In genomic region chr2:96337354-96337753, GRCm38 (mm10) we compare ENCODE assay signal across 9 mouse cellular contexts. TPM values are rescaled to one million over a fixed set of nuclear protein-coding genes. Genes with fewer than 3 reads are reported as not detected.
DNase-seq lines count a peak whose midpoint lies in the region; ATAC-seq and TF ChIP-seq lines count a peak whose summit lies in the region.
"Had no signal": no experiment of that assay in that cellular context is flagged by ENCODE, and none has a peak within 500 bp of the region (broad histone marks: within the 10 kb centered on the region; RNA-seq: fewer than 3 reads in every experiment).

No protein-coding gene starts in this region.

- H3K27me3 ChIP-seq in intestine, postnatal 0 days (replicated peaks; ENCODE audit: control insufficient read depth, insufficient read depth, low read length), result no peaks in the 10 kb centered on the region
- no peaks in the 10 kb centered on the region for H3K27me3 ChIP-seq in intestine, embryonic 15.5 days (replicated peaks)
- no peaks in the 10 kb centered on the region for H3K27me3 ChIP-seq in neural tube, embryonic 13.5 days
- no peaks in the 10 kb centered on the region for H3K27me3 ChIP-seq in neural tube, embryonic 15.5 days (replicated peaks)
- no peaks in the 10 kb centered on the region for H3K27me3 ChIP-seq in liver, embryonic 12.5 days (replicated peaks)

- no peaks in the 10 kb centered on the region for H3K36me3 ChIP-seq in intestine, postnatal 0 days (ENCODE audit: control insufficient read depth, insufficient read depth)
- H3K36me3 ChIP-seq in intestine, embryonic 15.5 days, result no peaks in the 10 kb centered on the region
- no peaks in the 10 kb centered on the region for H3K36me3 ChIP-seq in neural tube, embryonic 13.5 days
- H3K36me3 ChIP-seq in neural tube, embryonic 15.5 days, result no peaks in the 10 kb centered on the region
- H3K36me3 ChIP-seq in liver, embryonic 12.5 days, result no peaks in the 10 kb centered on the region

- no peak for ATAC-seq in intestine, postnatal 0 days
- ATAC-seq in intestine, embryonic 15.5 days, result no peak
- 0 out of 2 replicates have a peak, but pooled peaks have one; percentile 11 for ATAC-seq in neural tube, embryonic 13.5 days (ENCODE audit: low read depth)
- no peak; the same call in 1 of the 2 replicates for ATAC-seq in neural tube, embryonic 15.5 days (ENCODE audit: low FRiP score)
- ATAC-seq in liver, embryonic 12.5 days, result no peak

- H3K9ac ChIP-seq in intestine, postnatal 0 days (ENCODE audit: low read depth, low read length), result no peak overlapping the region
- no peak overlapping the region for H3K9ac ChIP-seq in intestine, embryonic 15.5 days
- H3K9ac ChIP-seq in neural tube, embryonic 13.5 days, result no peak overlapping the region
- H3K9ac ChIP-seq in neural tube, embryonic 15.5 days (replicated peaks), result no peak overlapping the region
- H3K9ac ChIP-seq in liver, embryonic 12.5 days, result no peak overlapping the region

- no peak overlapping the region for H3K4me2 ChIP-seq in intestine, postnatal 0 days (replicated peaks; ENCODE audit: low read depth)
- no peak overlapping the region for H3K4me2 ChIP-seq in intestine, embryonic 15.5 days (replicated peaks)
- no peak overlapping the region for H3K4me2 ChIP-seq in neural tube, embryonic 13.5 days
- no peak overlapping the region for H3K4me2 ChIP-seq in neural tube, embryonic 15.5 days
- no peak overlapping the region for H3K4me2 ChIP-seq in liver, embryonic 12.5 days

- no peak overlapping the region for H3K27ac ChIP-seq in intestine, postnatal 0 days (ENCODE audit: low read depth, low read length)
- H3K27ac ChIP-seq in intestine, embryonic 15.5 days, result no peak overlapping the region
- no peak overlapping the region for H3K27ac ChIP-seq in neural tube, embryonic 13.5 days (replicated peaks)
- H3K27ac ChIP-seq in neural tube, embryonic 15.5 days (replicated peaks), result no peak overlapping the region
- no peak overlapping the region for H3K27ac ChIP-seq in liver, embryonic 12.5 days

- TF ChIP-seq CTCF in intestine, postnatal 0 days (IDR thresholded peaks at IDR 0.05; ENCODE audit: low read depth), result peak; percentile 65

- DNase-seq in embryo, embryonic 10.5 days (ENCODE audit: low spot score), result peak; percentile 45
- no peak for DNase-seq in spleen, postnatal 36 days (ENCODE audit: low spot score in 2 of 2)
- DNase-seq in liver, result no peak
- DNase-seq: heart, postnatal 36 days had no signal

- no peak overlapping the region for H3K4me3 ChIP-seq in intestine, postnatal 0 days (ENCODE audit: low read depth, low read length)
- no peak overlapping the region for H3K4me3 ChIP-seq in intestine, embryonic 15.5 days (replicated peaks)
- no peak overlapping the region for H3K4me3 ChIP-seq in neural tube, embryonic 13.5 days
- H3K4me3 ChIP-seq in neural tube, embryonic 15.5 days (replicated peaks), result no peak overlapping the region
- H3K4me3 ChIP-seq in liver, embryonic 12.5 days, result no peak overlapping the region

- H3K9me3 ChIP-seq in intestine, postnatal 0 days (ENCODE audit: control insufficient read depth), result no peaks in the 10 kb centered on the region
- no peaks in the 10 kb centered on the region for H3K9me3 ChIP-seq in intestine, embryonic 15.5 days
- no peaks in the 10 kb centered on the region for H3K9me3 ChIP-seq in neural tube, embryonic 13.5 days
- no peaks in the 10 kb centered on the region for H3K9me3 ChIP-seq in neural tube, embryonic 15.5 days (replicated peaks)
- no peaks in the 10 kb centered on the region for H3K9me3 ChIP-seq in liver, embryonic 12.5 days (replicated peaks)

- no peaks in the 10 kb centered on the region; the same call in 1 of the 2 replicates for H3K4me1 ChIP-seq in intestine, postnatal 0 days (replicated peaks; ENCODE audit: control insufficient read depth, insufficient read depth, low read length)
- no peaks in the 10 kb centered on the region for H3K4me1 ChIP-seq in intestine, embryonic 15.5 days (replicated peaks)
- no peaks in the 10 kb centered on the region; the same call in 1 of the 2 replicates for H3K4me1 ChIP-seq in neural tube, embryonic 13.5 days (replicated peaks)
- H3K4me1 ChIP-seq in neural tube, embryonic 15.5 days, result no peaks in the 10 kb centered on the region
- H3K4me1 ChIP-seq in liver, embryonic 12.5 days, result no peaks in the 10 kb centered on the region

- 26% methylated on average over 1 of the region's 1 CpGs for WGBS in intestine, postnatal 0 days
- 38% methylated on average over 1 of the region's 1 CpGs for WGBS in intestine, embryonic 15.5 days
- WGBS in neural tube, embryonic 13.5 days, result 82% methylated on average over 1 of the region's 1 CpGs
- WGBS in neural tube, embryonic 15.5 days, result 63% methylated on average over 1 of the region's 1 CpGs
- WGBS in liver, embryonic 12.5 days (ENCODE audit: insufficient replicate concordance), result 32% methylated on average over 1 of the region's 1 CpGs

RNA-seq across cellular contexts. Expression of gene Lrrc4c, which starts 19.4 kb away (rescaled TPM):
- 1.1 and 1.2 TPM in 2 replicates for polyA plus RNA-seq in intestine, postnatal 0 days (2015; fragmentation: Nextera tagmentation; extraction: Ambion mirVana)
- polyA plus RNA-seq in intestine, embryonic 15.5 days (2015; fragmentation: Nextera tagmentation; extraction: Ambion mirVana), result 2.5 and 3.2 TPM in 2 replicates
- polyA plus RNA-seq in neural tube, embryonic 13.5 days (2015; fragmentation: Nextera tagmentation; extraction: Ambion mirVana), result 21.7 and 24.2 TPM in 2 replicates
- polyA plus RNA-seq in neural tube, embryonic 15.5 days (2015; fragmentation: Nextera tagmentation; extraction: Ambion mirVana), result 32.9 and 38.0 TPM in 2 replicates
- polyA plus RNA-seq in liver, embryonic 12.5 days (2016; fragmentation: Nextera tagmentation; extraction: Ambion mirVana), result 0.20 and 0.35 TPM in 2 replicates
